Mouse (Mus musculus) myocyte (in vitro differentiated cells): ENCODE measurements at regions not wholly inside any gene's neighbourhood (a gene's known extent, or its start where the extent isn't known, plus 50 kb on each side); places are given as distances from the start of the nearest gene placed in this dataset.

Experiments
- CEBPB ChIP-seq: IDR thresholded peaks from 2 replicates; pipeline ENCODE4 v1.6.1; 2011; ENCODE audit warnings: mild to moderate bottlenecking, moderate library complexity; ENCODE audit not compliant: poor library complexity, insufficient read depth, severe bottlenecking
- MAX ChIP-seq: IDR thresholded peaks from one replicate; pipeline ENCODE4 v1.6.1; 2011; ENCODE audit warnings: low read depth, mild to moderate bottlenecking, control low read depth
- MYOD1 ChIP-seq, 3 experiments: IDR thresholded peaks; one replicate each; pipeline ENCODE4 v1.6.1; 2011; ENCODE audit warnings: control low read depth in 2 of 3, low read depth in 2 of 3, mild to moderate bottlenecking in 2 of 3, moderate library complexity in 1 of 3; ENCODE audit not compliant: insufficient read length in 2 of 3, control insufficient read depth in 1 of 3
- MYOG ChIP-seq, 3 experiments: IDR thresholded peaks; one replicate each; pipeline ENCODE4 v1.6.1; 2011; ENCODE audit warnings: control low read depth in 2 of 3, low read depth in 2 of 3, mild to moderate bottlenecking in 2 of 3; ENCODE audit not compliant: insufficient read length in 2 of 3, control insufficient read depth in 1 of 3, insufficient read depth in 1 of 3
- POLR2A ChIP-seq: IDR thresholded peaks from one replicate; pipeline ENCODE4 v1.6.1; 2011; ENCODE audit warnings: low read depth, mild to moderate bottlenecking, control low read depth, moderate library complexity; ENCODE audit not compliant: insufficient read length
- POLR2AphosphoS2 ChIP-seq: IDR thresholded peaks from one replicate; pipeline ENCODE4 v1.6.1; 2011; ENCODE audit warnings: low read depth, control low read depth; ENCODE audit not compliant: insufficient read length
- REST ChIP-seq: IDR thresholded peaks from one replicate; pipeline ENCODE4 v1.6.1; 2011; ENCODE audit warnings: mild to moderate bottlenecking, control low read depth, moderate library complexity; ENCODE audit not compliant: insufficient read depth, insufficient read length
- TCF12 ChIP-seq: IDR thresholded peaks from one replicate; pipeline ENCODE4 v1.6.1; 2011; ENCODE audit warnings: mild to moderate bottlenecking, control low read depth; ENCODE audit not compliant: poor library complexity, insufficient read depth, severe bottlenecking
- TCF3 ChIP-seq: IDR thresholded peaks from one replicate; pipeline ENCODE4 v1.6.1; 2011; ENCODE audit warnings: low read depth, control low read depth; ENCODE audit not compliant: insufficient read length
- USF1 ChIP-seq: IDR thresholded peaks from one replicate; pipeline ENCODE4 v1.6.1; 2011; ENCODE audit warnings: low read depth, mild to moderate bottlenecking, control low read depth, moderate library complexity

GRCm38 (mm10) chr8:42282011-42282410, 859.3 kb downstream of the Triml1 start:
- TF ChIP-seq REST (no peak), POLR2A (no peak), USF1 (no peak), CEBPB (no peak), MYOD1 (IDR thresholded peaks at IDR 0.05; ENCODE audit: control insufficient read depth in 1 of 3, insufficient read length in 2 of 3, low read depth in 2 of 3) (no peak), MAX (no peak), TCF12 (no peak), TCF3 (no peak), MYOG (IDR thresholded peaks at IDR 0.05; ENCODE audit: control insufficient read depth in 1 of 3, insufficient read depth in 1 of 3, insufficient read length in 2 of 3, low read depth in 2 of 3) (no peak), POLR2AphosphoS2 (no peak)
